Mouse (Mus musculus) brain, embryonic 14.5 days (tissue): ENCODE results near the gene S1pr5.

Experiments
- CTCF ChIP-seq: fragments of 200-500 bp; IDR thresholded peaks from 2 replicates; pipeline ENCODE4 v1.5.1; 2012; ENCODE audit warnings: inconsistent platforms, mild to moderate bottlenecking, moderate library complexity, borderline replicate concordance; ENCODE audit not compliant: insufficient read depth, insufficient read length; ENCODE audit errors: extremely low read depth
- POLR2A ChIP-seq: fragments of 200-500 bp; IDR thresholded peaks from 2 replicates; pipeline ENCODE4 v1.6.1; 2012; ENCODE audit warnings: mild to moderate bottlenecking, inconsistent platforms, borderline replicate concordance; ENCODE audit not compliant: poor library complexity, insufficient read depth, insufficient read length, severe bottlenecking; ENCODE audit errors: extremely low read depth

- TF ChIP-seq POLR2A (no peak), CTCF (no peak)
Observed at GRCm38 (mm10) chr9:21286753-21287152, 38.5 kb upstream of the S1pr5 start.
